Mouse (Mus musculus): ENCODE measurements around the gene Sgsm2. TPM values are rescaled to one million over a fixed set of nuclear protein-coding genes. Genes with fewer than 3 reads are reported as not detected.

Sgsm2 gene
- total and polyA plus RNA-seq, 2 experiments from 2014 or later, result 18.9 to 47.1 TPM

- Histone ChIP-seq H3K9ac (no peak overlapping the region), H3K36me3 (ENCODE audit: insufficient read depth) (peaks cover 8% of the 10 kb centered on the region; the same call in 1 of the 2 replicates), H3K27ac (ENCODE audit: low read depth, low read length) (no peak overlapping the region), H3K4me3 (ENCODE audit: low read depth, low read length) (no peak overlapping the region), H3K4me1 (ENCODE audit: insufficient read depth) (peaks cover 10% of the 10 kb centered on the region; the same call in 1 of the 2 replicates), H3K9me3 (ENCODE audit: low read length) (no peaks in the 10 kb centered on the region), H3K4me2 (ENCODE audit: low read depth) (no peak overlapping the region), H3K27me3 (ENCODE audit: insufficient read depth, low read length) (no peaks in the 10 kb centered on the region)
- TF ChIP-seq CTCF (IDR thresholded peaks at IDR 0.05; ENCODE audit: low read depth), result no peak
- DNase-seq (no peak), ATAC-seq (no peak)
- 50% methylated on average over 1 of the region's 1 CpGs for WGBS
Measured at GRCm38 (mm10) chr11:74834359-74834638, 62.6 kb downstream of the Sgsm2 start.

GRCm38 (mm10) chr11:74833536-74834358, 63.1 kb downstream of the Sgsm2 start:
- H3K4me3 ChIP-seq (ENCODE audit: low read depth, low read length), result peak overlapping the region; percentile 99; the same call in 1 of the 2 replicates
- WGBS, result 87% methylated on average over 8 of the region's 8 CpGs
- H3K4me2 ChIP-seq (ENCODE audit: low read depth), result peak overlapping the region; percentile 78
- H3K9me3 ChIP-seq (ENCODE audit: low read length), result no peaks in the 10 kb centered on the region
- no peak overlapping the region for H3K27ac ChIP-seq (ENCODE audit: low read depth, low read length)
- DNase-seq, result no peak
- peaks cover 8% of the 10 kb centered on the region; the same call in 1 of the 2 replicates for H3K36me3 ChIP-seq (ENCODE audit: insufficient read depth)
- TF ChIP-seq CTCF (IDR thresholded peaks at IDR 0.05; ENCODE audit: low read depth), result no peak
- peaks cover 11% of the 10 kb centered on the region; the same call in 1 of the 2 replicates for H3K4me1 ChIP-seq (ENCODE audit: insufficient read depth)
- no peaks in the 10 kb centered on the region for H3K27me3 ChIP-seq (ENCODE audit: insufficient read depth, low read length)
- H3K9ac ChIP-seq, result 0 out of 2 replicates have a peak overlapping the region, but pooled peaks have one; percentile 97
- ATAC-seq, result no peak

- no peak for ATAC-seq
- no peaks in the 10 kb centered on the region for H3K27me3 ChIP-seq (ENCODE audit: insufficient read depth, low read length)
- peaks cover 11% of the 10 kb centered on the region; the same call in 1 of the 2 replicates for H3K4me1 ChIP-seq (ENCODE audit: insufficient read depth)
- H3K27ac ChIP-seq (ENCODE audit: low read depth, low read length), result peak overlapping the region; percentile 96
- TF ChIP-seq CTCF (IDR thresholded peaks at IDR 0.05; ENCODE audit: low read depth), result no peak
- H3K4me3 ChIP-seq (ENCODE audit: low read depth, low read length), result peak overlapping the region; percentile 99
- peak; percentile 78 for DNase-seq
- peak overlapping the region; percentile 78 for H3K4me2 ChIP-seq (ENCODE audit: low read depth)
- H3K36me3 ChIP-seq (ENCODE audit: insufficient read depth), result peaks cover 8% of the 10 kb centered on the region; the same call in 1 of the 2 replicates
- no peaks in the 10 kb centered on the region for H3K9me3 ChIP-seq (ENCODE audit: low read length)
- under 1% methylated on average over 26 of the region's 26 CpGs for WGBS
- H3K9ac ChIP-seq, result peak overlapping the region; percentile 97
Measured at GRCm38 (mm10) chr11:74832503-74833143, 64.2 kb downstream of the Sgsm2 start.

- DNase-seq, result peak; percentile 97
Measured at GRCm38 (mm10) chr11:74831606-74832451, 65.0 kb downstream of the Sgsm2 start.

GRCm38 (mm10) chr11:74831191-74831605, 65.7 kb downstream of the Sgsm2 start:
- no peak for ATAC-seq
- Histone ChIP-seq H3K4me1 (ENCODE audit: insufficient read depth) (peaks cover 11% of the 10 kb centered on the region; the same call in 1 of the 2 replicates), H3K27ac (ENCODE audit: low read depth, low read length) (peak overlapping the region; percentile 96), H3K9ac (peak overlapping the region; percentile 97), H3K9me3 (ENCODE audit: low read length) (no peaks in the 10 kb centered on the region), H3K36me3 (ENCODE audit: insufficient read depth) (no peaks in the 10 kb centered on the region), H3K4me3 (ENCODE audit: low read depth, low read length) (peak overlapping the region; percentile 99), H3K4me2 (ENCODE audit: low read depth) (peak overlapping the region; percentile 78), H3K27me3 (ENCODE audit: insufficient read depth, low read length) (no peaks in the 10 kb centered on the region)
- WGBS, result 2% methylated on average over 34 of the region's 35 CpGs
- peak; percentile 64 for DNase-seq
- TF ChIP-seq CTCF (IDR thresholded peaks at IDR 0.05; ENCODE audit: low read depth), result no peak

More at GRCm38 (mm10) chr11:74831606-74832451, 65.0 kb downstream of the Sgsm2 start:
- Histone ChIP-seq H3K9me3 (ENCODE audit: low read length) (no peaks in the 10 kb centered on the region), H3K36me3 (ENCODE audit: insufficient read depth) (0 out of 2 replicates have a peak, but pooled peaks cover 4% of the 10 kb centered on the region), H3K27me3 (ENCODE audit: insufficient read depth, low read length) (no peaks in the 10 kb centered on the region), H3K9ac (peak overlapping the region; percentile 97), H3K4me1 (ENCODE audit: insufficient read depth) (peaks cover 11% of the 10 kb centered on the region; the same call in 1 of the 2 replicates), H3K4me2 (ENCODE audit: low read depth) (peak overlapping the region; percentile 78), H3K4me3 (ENCODE audit: low read depth, low read length) (peak overlapping the region; percentile 99), H3K27ac (ENCODE audit: low read depth, low read length) (peak overlapping the region; percentile 96)
- WGBS, result under 1% methylated on average over 61 of the region's 61 CpGs
- no peak for TF ChIP-seq CTCF (IDR thresholded peaks at IDR 0.05; ENCODE audit: low read depth)
- ATAC-seq, result peak; percentile 65
